In the genomic region with DNA sequence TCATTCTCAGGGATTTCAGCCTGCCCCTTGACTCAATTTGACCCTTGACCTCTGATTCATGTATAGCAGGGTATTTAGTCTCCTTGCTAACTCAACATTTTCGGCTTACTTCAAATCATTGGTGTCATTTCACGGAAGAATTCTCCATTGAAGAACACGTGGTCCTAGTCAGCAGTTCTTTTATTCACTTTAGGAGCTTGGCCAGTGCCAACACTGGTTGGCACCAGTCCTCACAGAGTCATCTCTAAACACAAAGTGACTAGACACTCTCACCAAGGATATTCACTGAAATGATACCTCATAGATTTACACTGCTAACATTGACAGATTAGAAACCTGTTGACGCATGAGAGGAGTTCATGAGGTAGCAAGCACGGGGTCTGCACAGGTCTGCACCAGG, we compare ENCODE assay signal across 12 mouse cellular contexts.
"Had no signal": no experiment of that assay in that cellular context is flagged by ENCODE, and none has a peak within 500 bp of the region (broad histone marks: within the 10 kb centered on the region; RNA-seq: fewer than 3 reads in every experiment).

No protein-coding gene starts in this region.

- H3K4me3 ChIP-seq: limb, embryonic 13.5 days; liver, embryonic 12.5 days; midbrain, embryonic 10.5 days; myocyte; neural tube, embryonic 15.5 days had no signal

- ATAC-seq: liver, embryonic 12.5 days had no signal

- H3K27ac ChIP-seq: limb, embryonic 13.5 days; liver, embryonic 12.5 days; midbrain, embryonic 10.5 days; neural tube, embryonic 15.5 days had no signal

- H3K4me1 ChIP-seq: limb, embryonic 13.5 days; liver, embryonic 12.5 days; midbrain, embryonic 10.5 days; neural tube, embryonic 15.5 days had no signal

- H3K27me3 ChIP-seq: limb, embryonic 13.5 days; liver, embryonic 12.5 days; neural tube, embryonic 15.5 days had no signal

- DNase-seq: kidney, postnatal 25 days; lung, embryonic 14.5 days; lung, postnatal 10 days; lung, postnatal 4 days; right cerebral cortex, adult 18-20 months; right cerebral cortex, postnatal 25 days; thymus, postnatal 36 days had no signal
